Mouse (Mus musculus): Measurements from ENCODE around the gene 2610318N02Rik. TPM values are rescaled to one million over a fixed set of nuclear protein-coding genes. Genes with fewer than 3 reads are reported as not detected.
A peak's percentile ranks its signal among the peaks of the same experiment; 100 is the strongest.

2610318N02Rik gene
- polyA plus RNA-seq, 1 experiment from 2014 or later: 27.1 TPM

- Histone ChIP-seq H3K4me2 (replicated peaks) (no peak overlapping the region), H3K27me3 (no peaks in the 10 kb centered on the region), H3K27ac (replicated peaks) (no peak overlapping the region), H3K9ac (replicated peaks) (no peak overlapping the region), H3K4me1 (no peaks in the 10 kb centered on the region), H3K4me3 (no peak overlapping the region), H3K36me3 (peaks cover 79% of the 10 kb centered on the region), H3K9me3 (no peaks in the 10 kb centered on the region)
- no peak for ATAC-seq (replicated peaks)
- 95% methylated on average over 3 of the region's 3 CpGs for WGBS
These were observed 28.0 kb downstream of the 2610318N02Rik start for GRCm38 (mm10) chr16:17096938-17097337.

DNA sequence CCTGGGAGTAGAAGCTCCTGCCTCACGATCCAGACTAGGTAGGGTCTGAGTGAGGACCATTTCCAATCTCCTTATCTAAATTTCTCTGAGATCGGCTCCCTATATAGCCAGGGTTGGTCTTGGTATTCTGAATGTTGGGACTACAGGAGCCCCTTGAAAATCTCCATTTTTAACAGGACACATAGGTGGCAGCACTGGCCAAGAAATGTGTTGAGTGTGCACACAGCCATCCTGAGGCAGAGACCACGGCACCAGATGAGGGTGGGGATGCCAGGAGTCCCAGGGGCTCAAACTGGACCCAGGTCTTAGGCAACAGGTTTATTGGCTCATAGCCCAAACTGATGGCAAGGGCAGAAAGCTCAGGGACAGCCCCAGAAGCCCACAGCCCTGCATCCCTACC, 36.6 kb downstream of the 2610318N02Rik start:
- Histone ChIP-seq H3K27ac (replicated peaks) (no peak overlapping the region), H3K27me3 (no peaks in the 10 kb centered on the region), H3K4me1 (no peaks in the 10 kb centered on the region), H3K4me2 (replicated peaks) (no peak overlapping the region), H3K36me3 (peaks cover 93% of the 10 kb centered on the region), H3K4me3 (no peak overlapping the region), H3K9me3 (no peaks in the 10 kb centered on the region), H3K9ac (replicated peaks) (no peak overlapping the region)
- no peak for ATAC-seq (replicated peaks)
- 66% methylated on average over 3 of the region's 3 CpGs for WGBS

- Histone ChIP-seq H3K9me3 (no peaks in the 10 kb centered on the region), H3K4me2 (replicated peaks) (no peak overlapping the region)
These were observed 38.2 kb downstream of the 2610318N02Rik start for GRCm38 (mm10) chr16:17086669-17087193.

DNA sequence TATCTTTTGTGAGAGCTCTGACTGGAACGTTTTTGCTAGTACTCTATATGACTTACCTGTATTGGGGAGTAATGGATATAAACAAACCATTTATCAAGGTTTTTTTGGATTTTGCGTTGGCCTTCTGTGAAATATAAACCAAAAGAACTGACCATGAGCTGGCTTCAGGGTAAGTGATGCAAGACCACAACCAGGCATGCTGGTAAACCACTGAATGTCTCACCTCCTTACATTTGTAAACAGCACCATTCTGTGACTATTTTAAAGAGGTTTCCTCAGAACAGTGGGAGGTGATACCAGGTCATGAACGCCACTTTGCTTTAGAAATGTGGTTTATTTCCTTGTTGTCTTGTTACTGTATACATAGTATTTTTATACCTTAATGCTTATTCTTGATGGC, 38.7 kb downstream of the 2610318N02Rik start:
- Histone ChIP-seq H3K27ac (replicated peaks) (no peak overlapping the region), H3K9ac (replicated peaks) (no peak overlapping the region), H3K36me3 (peaks cover 95% of the 10 kb centered on the region), H3K4me3 (no peak overlapping the region), H3K4me2 (replicated peaks) (no peak overlapping the region), H3K27me3 (no peaks in the 10 kb centered on the region), H3K9me3 (no peaks in the 10 kb centered on the region), H3K4me1 (no peaks in the 10 kb centered on the region)
- no peak for ATAC-seq (replicated peaks)
- WGBS: 91% methylated on average over 3 of the region's 3 CpGs

More at GRCm38 (mm10) chr16:17086669-17087193, 38.2 kb downstream of the 2610318N02Rik start:
- no peak for ATAC-seq (replicated peaks)
- no peaks in the 10 kb centered on the region for H3K27me3 ChIP-seq
- no peak overlapping the region for H3K4me3 ChIP-seq
- no peak overlapping the region for H3K27ac ChIP-seq (replicated peaks)
- H3K36me3 ChIP-seq: peaks cover 94% of the 10 kb centered on the region
- no peaks in the 10 kb centered on the region for H3K4me1 ChIP-seq
- WGBS: 75% methylated on average over 13 of the region's 13 CpGs
- no peak overlapping the region for H3K9ac ChIP-seq (replicated peaks)

- H3K4me2 ChIP-seq (replicated peaks): no peak overlapping the region
- H3K27ac ChIP-seq (replicated peaks): no peak overlapping the region
- H3K36me3 ChIP-seq: peaks cover 90% of the 10 kb centered on the region
- no peaks in the 10 kb centered on the region for H3K4me1 ChIP-seq
- ATAC-seq (replicated peaks): no peak
- 95% methylated on average over 4 of the region's 4 CpGs for WGBS
- H3K27me3 ChIP-seq: no peaks in the 10 kb centered on the region
- no peak overlapping the region for H3K4me3 ChIP-seq
- no peak overlapping the region for H3K9ac ChIP-seq (replicated peaks)
- no peaks in the 10 kb centered on the region for H3K9me3 ChIP-seq
These were observed 39.3 kb downstream of the 2610318N02Rik start for GRCm38 (mm10) chr16:17085636-17086035.

- Histone ChIP-seq H3K27me3 (no peaks in the 10 kb centered on the region), H3K9me3 (no peaks in the 10 kb centered on the region), H3K4me3 (no peak overlapping the region), H3K27ac (replicated peaks) (no peak overlapping the region), H3K4me2 (replicated peaks) (no peak overlapping the region), H3K9ac (replicated peaks) (no peak overlapping the region), H3K4me1 (peaks cover 7% of the 10 kb centered on the region), H3K36me3 (peaks cover 80% of the 10 kb centered on the region)
- ATAC-seq (replicated peaks): no peak
- 95% methylated on average over 6 of the region's 6 CpGs for WGBS
These were observed 42.7 kb downstream of the 2610318N02Rik start for GRCm38 (mm10) chr16:17082121-17082792.

GRCm38 (mm10) chr16:17078101-17078500, 46.9 kb downstream of the 2610318N02Rik start:
- Histone ChIP-seq H3K36me3 (peaks cover 62% of the 10 kb centered on the region), H3K27me3 (no peaks in the 10 kb centered on the region), H3K4me1 (peaks cover 26% of the 10 kb centered on the region), H3K9ac (replicated peaks) (no peak overlapping the region), H3K27ac (replicated peaks) (peak overlapping the region; percentile 20; the same call in 1 of the 2 replicates), H3K4me2 (replicated peaks) (no peak overlapping the region), H3K9me3 (no peaks in the 10 kb centered on the region), H3K4me3 (no peak overlapping the region)
- 0 out of 2 replicates have a peak, but pooled peaks have one; percentile 14 for ATAC-seq (replicated peaks)
- WGBS: 54% methylated on average over 7 of the region's 7 CpGs

GRCm38 (mm10) chr16:17076869-17077268, 48.1 kb downstream of the 2610318N02Rik start:
- Histone ChIP-seq H3K27me3 (no peaks in the 10 kb centered on the region), H3K9ac (replicated peaks) (no peak overlapping the region), H3K36me3 (peaks cover 53% of the 10 kb centered on the region), H3K4me1 (peaks cover 37% of the 10 kb centered on the region), H3K4me3 (no peak overlapping the region), H3K4me2 (replicated peaks) (no peak overlapping the region), H3K9me3 (no peaks in the 10 kb centered on the region), H3K27ac (replicated peaks) (no peak overlapping the region)
- ATAC-seq (replicated peaks): no peak

GRCm38 (mm10) chr16:17076301-17076700, 48.7 kb downstream of the 2610318N02Rik start:
- H3K27ac ChIP-seq (replicated peaks): no peak overlapping the region
- no peaks in the 10 kb centered on the region for H3K27me3 ChIP-seq
- no peak for ATAC-seq (replicated peaks)
- H3K9me3 ChIP-seq: no peaks in the 10 kb centered on the region
- H3K4me1 ChIP-seq: peaks cover 42% of the 10 kb centered on the region
- H3K4me2 ChIP-seq (replicated peaks): no peak overlapping the region
- H3K36me3 ChIP-seq: peaks cover 47% of the 10 kb centered on the region
- no peak overlapping the region for H3K4me3 ChIP-seq
- 98% methylated on average over 2 of the region's 2 CpGs for WGBS
- H3K9ac ChIP-seq (replicated peaks): no peak overlapping the region

DNA sequence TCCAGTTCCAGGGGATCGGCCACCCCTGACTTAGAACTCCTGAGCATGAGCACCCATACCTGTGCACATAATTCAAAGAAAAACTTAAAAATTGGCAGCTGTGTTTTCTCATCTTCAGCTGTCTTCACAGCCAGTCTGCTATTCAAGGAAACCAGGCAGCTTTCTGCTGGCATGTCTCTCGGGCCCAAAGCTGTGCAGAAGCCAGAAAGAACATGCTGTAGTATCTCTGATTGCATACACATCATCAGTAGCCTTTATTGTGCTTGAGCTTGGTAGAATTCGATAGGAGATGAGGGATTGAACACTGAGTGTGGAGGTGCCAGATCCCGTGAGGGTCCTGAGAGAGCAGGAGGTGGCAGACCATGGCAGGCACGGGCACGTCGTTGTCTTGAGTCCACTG, 52.0 kb downstream of the 2610318N02Rik start:
- WGBS: 92% methylated on average over 7 of the region's 7 CpGs
- Histone ChIP-seq H3K9ac (replicated peaks) (0 out of 2 replicates have a peak overlapping the region, but pooled peaks have one; percentile 4), H3K9me3 (no peaks in the 10 kb centered on the region), H3K36me3 (peaks cover 33% of the 10 kb centered on the region), H3K4me1 (peaks cover 50% of the 10 kb centered on the region), H3K27ac (replicated peaks) (peak overlapping the region; percentile 59), H3K4me3 (no peak overlapping the region), H3K4me2 (replicated peaks) (peak overlapping the region; percentile 12), H3K27me3 (no peaks in the 10 kb centered on the region)
- ATAC-seq (replicated peaks): no peak

GRCm38 (mm10) chr16:17070716-17071115, 54.3 kb downstream of the 2610318N02Rik start:
- H3K4me1 ChIP-seq: peaks cover 46% of the 10 kb centered on the region

DNA sequence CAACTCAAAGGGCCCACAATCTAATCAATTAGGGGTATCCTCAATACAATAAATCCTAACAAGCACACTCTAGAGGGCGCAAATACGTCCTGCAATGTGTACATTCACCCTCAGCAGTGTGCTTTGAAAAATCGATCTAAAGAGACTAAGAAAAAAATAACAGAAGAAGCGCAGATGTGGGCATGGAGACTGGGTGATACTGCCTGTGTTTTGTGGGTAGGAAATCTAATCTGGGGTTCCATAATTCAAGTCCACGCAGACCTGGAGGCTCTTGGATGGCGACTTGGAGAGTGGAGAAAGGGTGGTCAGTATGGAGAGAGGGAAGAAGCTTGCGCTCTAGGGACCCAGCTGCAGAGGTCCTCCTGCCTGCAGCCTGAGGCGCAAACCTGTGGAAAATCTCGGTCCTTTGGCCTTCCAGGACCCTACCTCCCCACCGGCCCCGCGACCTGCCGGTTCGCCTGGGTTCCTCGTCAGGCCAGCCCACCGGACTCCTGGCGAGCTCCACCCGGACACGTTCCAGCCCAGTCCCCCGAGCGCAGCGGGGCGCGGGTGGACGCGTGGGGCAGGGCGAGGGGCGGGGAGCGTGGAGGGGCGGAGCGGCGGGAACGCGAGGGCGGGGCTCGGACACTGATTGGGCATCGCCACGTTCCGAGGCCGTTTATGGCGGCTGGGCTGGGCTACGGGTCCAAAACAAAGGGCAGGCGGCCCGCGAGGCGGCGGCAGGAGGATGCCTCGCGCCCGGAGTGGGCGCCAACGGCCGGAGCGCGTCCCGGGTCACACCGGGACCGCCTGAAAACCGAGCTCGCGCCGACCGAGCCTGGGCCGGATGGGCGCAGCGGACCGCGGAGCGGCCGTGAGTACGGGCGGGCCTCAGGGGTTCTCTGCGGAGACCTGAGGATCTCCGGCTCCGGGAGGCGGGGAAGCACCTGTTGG, 55.2 kb downstream of the 2610318N02Rik start, which contains the start of gene Ypel1:
Gene Ypel1, plus strand, starts transcription at position 186 of the 933 bp plus-strand sequence.
- H3K36me3 ChIP-seq: peaks cover 6% of the 10 kb centered on the region
- peak within 1 kb of the TSS; percentile 78 for H3K4me3 ChIP-seq
- H3K27me3 ChIP-seq: no peaks in the 10 kb centered on the region
- ATAC-seq (replicated peaks): peak; percentile 95
- H3K4me2 ChIP-seq (replicated peaks): peak within 1 kb of the TSS; percentile 78
- peak within 1 kb of the TSS; percentile 87 for H3K9ac ChIP-seq (replicated peaks)
- H3K27ac ChIP-seq (replicated peaks): peak within 1 kb of the TSS; percentile 95
- under 1% methylated on average over 76 of the region's 76 CpGs for WGBS
- no peaks in the 10 kb centered on the region for H3K9me3 ChIP-seq
- peaks cover 43% of the 10 kb centered on the region for H3K4me1 ChIP-seq

More at GRCm38 (mm10) chr16:17070716-17071115, 54.3 kb downstream of the 2610318N02Rik start:
- Histone ChIP-seq H3K4me2 (replicated peaks) (peak overlapping the region; percentile 78), H3K4me3 (peak overlapping the region; percentile 78), H3K27ac (replicated peaks) (peak overlapping the region; percentile 24; the same call in 1 of the 2 replicates), H3K27me3 (no peaks in the 10 kb centered on the region), H3K9ac (replicated peaks) (peak overlapping the region; percentile 87), H3K36me3 (peaks cover 15% of the 10 kb centered on the region), H3K9me3 (no peaks in the 10 kb centered on the region)
- 45% methylated on average over 6 of the region's 6 CpGs for WGBS
- no peak for ATAC-seq (replicated peaks)

Measured in forebrain, embryonic 15.5 days (tissue).